Mouse (Mus musculus): ENCODE measurements around the gene Fahd1. TPM values are rescaled to one million over a fixed set of nuclear protein-coding genes. Genes with fewer than 3 reads are reported as not detected.
A peak's percentile ranks its signal among the peaks of the same experiment; 100 is the strongest.

Gene Fahd1
- polyA plus RNA-seq, 1 experiment: 12.6 TPM

DNA sequence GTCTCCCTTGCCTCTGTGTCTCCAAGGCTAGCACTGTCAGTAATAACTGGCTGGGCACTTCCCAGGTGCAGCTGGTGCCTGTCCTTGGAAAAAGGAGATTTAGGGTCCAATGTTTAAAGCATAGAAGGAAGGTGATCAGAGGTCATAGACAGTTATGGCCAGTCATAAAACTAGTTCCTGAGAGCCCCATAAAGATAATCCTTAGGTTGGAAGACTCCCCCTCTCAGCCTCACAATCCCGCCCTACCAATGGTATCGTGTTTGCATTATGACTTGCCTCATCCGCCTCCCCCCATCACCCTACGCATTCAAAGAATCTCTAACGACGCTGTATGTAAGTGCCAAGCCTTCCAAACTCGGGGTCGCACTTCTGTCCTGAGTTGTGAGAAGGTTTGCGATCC, 5.6 kb downstream of the Fahd1 start:
- H3K36me3 ChIP-seq (ENCODE audit: control insufficient read depth, insufficient read depth, low read length): no peaks in the 10 kb centered on the region
- H3K27ac ChIP-seq (ENCODE audit: control insufficient read depth, insufficient read depth, low read depth, low read length): no peak overlapping the region; the same call in 1 of the 2 replicates
- no peaks in the 10 kb centered on the region for H3K27me3 ChIP-seq (ENCODE audit: control insufficient read depth, insufficient read depth, low read length)
- no peak overlapping the region for H3K4me3 ChIP-seq (ENCODE audit: control insufficient read depth, low read depth, low read length)
- no peak for TF ChIP-seq POLR2A (IDR thresholded peaks at IDR 0.05; ENCODE audit: control insufficient read depth, low read depth, low read length)
- H3K4me1 ChIP-seq (ENCODE audit: control insufficient read depth, insufficient read depth, low read length): no peaks in the 10 kb centered on the region; the same call in none of the 2 replicates

DNA sequence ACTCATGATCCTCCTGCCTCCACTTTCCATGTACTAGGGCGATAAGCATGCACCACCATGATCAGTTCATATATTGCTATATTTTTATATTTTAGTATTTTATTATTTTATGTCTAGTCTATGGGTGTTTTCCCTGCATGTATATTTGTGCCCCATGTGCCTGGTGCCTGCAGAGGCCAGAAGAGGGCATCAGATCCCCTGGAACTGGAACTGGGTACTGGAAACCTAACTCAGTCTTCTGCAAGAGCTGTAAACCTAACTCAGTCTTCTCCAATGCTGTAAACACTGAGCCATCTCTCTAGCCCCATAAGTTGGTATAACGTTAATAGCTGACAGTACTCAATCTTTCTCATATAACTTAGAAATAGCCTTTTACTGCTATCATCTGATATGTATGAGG, 7.5 kb downstream of the Fahd1 start:
- no peaks in the 10 kb centered on the region for H3K27me3 ChIP-seq (ENCODE audit: control insufficient read depth, insufficient read depth, low read length)
- H3K4me3 ChIP-seq (ENCODE audit: control insufficient read depth, low read depth, low read length): no peak overlapping the region
- no peaks in the 10 kb centered on the region for H3K36me3 ChIP-seq (ENCODE audit: control insufficient read depth, insufficient read depth, low read length)
- H3K4me1 ChIP-seq (ENCODE audit: control insufficient read depth, insufficient read depth, low read length): no peaks in the 10 kb centered on the region; the same call in 1 of the 2 replicates
- no peak for TF ChIP-seq POLR2A (IDR thresholded peaks at IDR 0.05; ENCODE audit: control insufficient read depth, low read depth, low read length)
- TF ChIP-seq CTCF (IDR thresholded peaks at IDR 0.05; ENCODE audit: control insufficient read depth, insufficient read depth, insufficient replicate concordance, low read depth, low read length): peak; percentile 23; the same call in 1 of the 2 replicates
- no peak overlapping the region for H3K27ac ChIP-seq (ENCODE audit: control insufficient read depth, insufficient read depth, low read depth, low read length)

DNA sequence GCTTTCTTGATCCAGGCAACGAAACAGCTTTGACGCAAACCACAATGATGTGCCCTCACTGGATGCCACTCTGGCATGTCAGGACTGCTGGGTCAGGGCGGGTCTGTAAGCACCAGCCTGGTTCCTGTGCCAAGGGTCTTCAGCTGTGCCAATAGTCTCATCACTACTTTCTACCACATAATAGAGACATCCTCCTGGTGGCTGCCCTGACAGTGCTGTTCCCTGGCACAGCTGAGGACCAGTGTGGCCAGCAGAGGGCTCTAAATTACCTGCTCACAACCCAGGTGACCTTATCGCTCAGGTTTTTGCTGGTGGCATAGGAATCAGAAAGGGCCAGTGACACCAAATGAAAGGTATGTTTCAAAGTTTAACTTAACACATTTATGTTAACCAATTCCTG, 9.0 kb downstream of the Fahd1 start:
- TF ChIP-seq CTCF (IDR thresholded peaks at IDR 0.05; ENCODE audit: control insufficient read depth, insufficient read depth, insufficient replicate concordance, low read depth, low read length): no peak
- TF ChIP-seq POLR2A (IDR thresholded peaks at IDR 0.05; ENCODE audit: control insufficient read depth, low read depth, low read length): no peak

DNA sequence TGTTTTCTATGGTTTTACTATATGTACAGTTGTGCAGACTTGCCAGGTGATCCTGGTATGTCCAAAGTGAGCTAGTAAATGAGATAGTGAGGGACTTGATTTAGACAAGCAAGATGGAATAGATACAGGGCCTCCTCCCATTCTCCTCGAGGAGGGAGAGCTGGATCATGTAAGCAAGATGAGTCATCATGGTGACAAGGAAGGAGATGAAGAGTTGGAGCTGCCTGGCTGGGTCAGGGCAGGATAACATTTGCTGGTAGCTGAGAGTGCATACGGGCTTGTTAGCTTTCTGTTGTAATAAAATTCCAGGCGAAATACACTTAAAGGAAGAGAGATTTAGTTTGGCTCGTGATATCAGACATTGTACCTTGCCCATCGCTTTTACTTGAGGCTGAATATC, 9.8 kb downstream of the Fahd1 start:
- Histone ChIP-seq H3K27me3 (ENCODE audit: control insufficient read depth, insufficient read depth, low read length) (no peaks in the 10 kb centered on the region), H3K4me1 (ENCODE audit: control insufficient read depth, insufficient read depth, low read length) (no peaks in the 10 kb centered on the region; the same call in 1 of the 2 replicates), H3K4me3 (ENCODE audit: control insufficient read depth, low read depth, low read length) (no peak overlapping the region), H3K27ac (ENCODE audit: control insufficient read depth, insufficient read depth, low read depth, low read length) (no peak overlapping the region), H3K36me3 (ENCODE audit: control insufficient read depth, insufficient read depth, low read length) (no peaks in the 10 kb centered on the region)
- TF ChIP-seq POLR2A (IDR thresholded peaks at IDR 0.05; ENCODE audit: control insufficient read depth, low read depth, low read length) (no peak), CTCF (IDR thresholded peaks at IDR 0.05; ENCODE audit: control insufficient read depth, insufficient read depth, insufficient replicate concordance, low read depth, low read length) (no peak)

More for the DNA sequence above, 9.0 kb downstream of the Fahd1 start:
- no peaks in the 10 kb centered on the region for H3K36me3 ChIP-seq (ENCODE audit: control insufficient read depth, insufficient read depth, low read length)
- no peak overlapping the region for H3K4me3 ChIP-seq (ENCODE audit: control insufficient read depth, low read depth, low read length)
- H3K27ac ChIP-seq (ENCODE audit: control insufficient read depth, insufficient read depth, low read depth, low read length): no peak overlapping the region
- no peaks in the 10 kb centered on the region for H3K27me3 ChIP-seq (ENCODE audit: control insufficient read depth, insufficient read depth, low read length)
- H3K4me1 ChIP-seq (ENCODE audit: control insufficient read depth, insufficient read depth, low read length): no peaks in the 10 kb centered on the region; the same call in 1 of the 2 replicates

DNA sequence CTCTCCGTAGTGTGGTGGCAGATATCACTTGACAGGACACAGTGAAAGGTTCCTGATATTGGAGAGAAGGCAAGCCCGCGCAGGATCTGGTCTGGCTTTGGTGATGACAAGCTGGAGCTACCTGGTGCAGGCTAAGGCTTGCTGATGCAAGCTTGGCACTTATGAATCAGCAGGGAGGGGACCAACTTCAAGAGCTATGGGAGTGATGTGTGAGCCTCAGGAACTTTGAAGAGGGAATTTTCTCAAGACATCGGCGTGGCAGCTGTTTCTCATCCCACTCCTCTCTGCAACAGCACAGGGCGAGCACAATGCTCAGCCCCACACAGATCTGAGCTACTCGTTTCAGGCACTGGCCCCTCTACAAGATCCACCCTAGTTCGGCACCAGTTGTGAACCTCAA, 10.3 kb downstream of the Fahd1 start, which contains the start of gene Hagh:
Hagh (plus strand) TSS at position 302 of the 400 bp plus-strand sequence.
- no peaks in the 10 kb centered on the region; the same call in 1 of the 2 replicates for H3K4me1 ChIP-seq (ENCODE audit: control insufficient read depth, insufficient read depth, low read length)
- TF ChIP-seq CTCF (IDR thresholded peaks at IDR 0.05; ENCODE audit: control insufficient read depth, insufficient read depth, insufficient replicate concordance, low read depth, low read length): no peak
- no peak for TF ChIP-seq POLR2A (IDR thresholded peaks at IDR 0.05; ENCODE audit: control insufficient read depth, low read depth, low read length)
- H3K4me3 ChIP-seq (ENCODE audit: control insufficient read depth, low read depth, low read length): no peak within 1 kb of the TSS
- H3K27ac ChIP-seq (ENCODE audit: control insufficient read depth, insufficient read depth, low read depth, low read length): no peak within 1 kb of the TSS
- H3K36me3 ChIP-seq (ENCODE audit: control insufficient read depth, insufficient read depth, low read length): no peaks in the 10 kb centered on the region
- no peaks in the 10 kb centered on the region for H3K27me3 ChIP-seq (ENCODE audit: control insufficient read depth, insufficient read depth, low read length)

DNA sequence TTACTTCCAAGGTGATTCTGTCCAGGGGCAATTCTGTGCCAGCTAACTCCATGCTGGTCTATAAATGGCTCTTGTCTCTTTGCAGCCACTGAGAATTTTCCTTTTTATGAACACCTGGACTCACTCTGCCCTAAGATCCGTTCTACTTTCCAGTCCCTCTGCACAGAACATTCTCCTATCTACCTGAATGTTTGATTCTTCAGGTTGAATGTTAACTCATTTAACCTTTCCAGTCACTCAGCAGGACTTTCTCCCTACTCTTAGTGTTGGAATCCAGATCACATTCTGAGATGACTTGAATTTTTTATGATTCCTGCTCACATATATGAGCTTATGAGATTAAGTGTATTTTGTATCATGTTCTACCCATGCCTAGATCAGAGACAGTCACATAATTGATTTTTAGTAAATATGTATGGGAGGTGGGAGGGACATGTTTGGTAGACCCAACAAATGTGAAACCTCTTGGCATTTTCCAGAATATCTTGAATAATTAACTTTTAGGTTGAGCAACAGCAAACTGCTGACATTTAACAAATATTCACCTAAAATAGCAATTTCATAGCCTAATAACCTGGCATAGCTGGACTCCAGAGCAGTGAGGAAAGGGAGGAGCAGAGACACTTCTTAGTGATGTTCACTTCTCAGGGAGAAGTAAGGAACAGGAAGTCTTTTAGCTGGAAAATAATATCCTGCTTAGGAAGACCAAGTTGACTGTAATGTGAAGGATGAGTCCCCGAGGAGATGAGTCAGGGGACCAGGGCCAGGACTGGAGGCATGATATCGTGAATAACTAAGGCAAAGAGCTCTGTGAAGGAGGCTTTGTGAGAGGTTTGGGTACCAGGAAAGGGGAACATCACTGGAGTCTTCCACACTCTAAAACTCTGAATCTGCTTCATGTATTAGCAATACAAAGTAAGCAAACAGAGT, 28.5 kb downstream of the Fahd1 start:
- Histone ChIP-seq H3K4me1 (ENCODE audit: control insufficient read depth, insufficient read depth, low read length) (no peaks in the 10 kb centered on the region), H3K36me3 (ENCODE audit: control insufficient read depth, insufficient read depth, low read length) (no peaks in the 10 kb centered on the region), H3K27me3 (ENCODE audit: control insufficient read depth, insufficient read depth, low read length) (no peaks in the 10 kb centered on the region), H3K4me3 (ENCODE audit: control insufficient read depth, low read depth, low read length) (no peak overlapping the region), H3K27ac (ENCODE audit: control insufficient read depth, insufficient read depth, low read depth, low read length) (no peak overlapping the region)
- TF ChIP-seq POLR2A (IDR thresholded peaks at IDR 0.05; ENCODE audit: control insufficient read depth, low read depth, low read length): no peak
- TF ChIP-seq CTCF (IDR thresholded peaks at IDR 0.05; ENCODE audit: control insufficient read depth, insufficient read depth, insufficient replicate concordance, low read depth, low read length): no peak

DNA sequence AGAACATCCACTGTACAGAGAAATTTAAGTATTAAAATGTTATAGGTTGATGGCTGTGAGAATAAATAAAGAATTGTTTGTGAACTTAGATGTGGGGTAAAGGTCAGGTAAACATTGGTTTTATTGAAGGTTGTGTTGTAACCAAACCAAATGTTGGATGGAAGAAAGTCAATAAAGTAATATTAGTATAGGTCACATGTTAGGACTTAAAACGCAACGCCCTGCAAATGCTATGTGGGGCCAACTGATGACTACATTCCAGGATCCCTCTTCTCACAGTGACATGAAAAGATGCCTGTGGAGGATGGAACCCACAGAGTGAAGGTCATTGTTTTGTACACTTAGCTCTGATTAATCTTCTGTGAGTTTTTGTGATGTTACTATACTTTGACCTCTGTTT, 30.7 kb downstream of the Fahd1 start:
- H3K4me1 ChIP-seq (ENCODE audit: control insufficient read depth, insufficient read depth, low read length): no peaks in the 10 kb centered on the region
- no peaks in the 10 kb centered on the region for H3K27me3 ChIP-seq (ENCODE audit: control insufficient read depth, insufficient read depth, low read length)
- H3K4me3 ChIP-seq (ENCODE audit: control insufficient read depth, low read depth, low read length): no peak overlapping the region
- H3K36me3 ChIP-seq (ENCODE audit: control insufficient read depth, insufficient read depth, low read length): no peaks in the 10 kb centered on the region
- TF ChIP-seq CTCF (IDR thresholded peaks at IDR 0.05; ENCODE audit: control insufficient read depth, insufficient read depth, insufficient replicate concordance, low read depth, low read length) (no peak), POLR2A (IDR thresholded peaks at IDR 0.05; ENCODE audit: control insufficient read depth, low read depth, low read length) (no peak)
- H3K27ac ChIP-seq (ENCODE audit: control insufficient read depth, insufficient read depth, low read depth, low read length): no peak overlapping the region

Measured in testis, adult 2 months (tissue).